Mouse (Mus musculus) hindbrain, postnatal 0 days (tissue): Measurements from ENCODE around the gene Grb10. TPM values are rescaled to one million over a fixed set of nuclear protein-coding genes. Genes with fewer than 3 reads are reported as not detected.

ENCODE experiments used
- ATAC-seq: fragments of 200-750 bp; cut with Nextera tagmentation; 2 replicates; pipeline ENCODE4 v1.8.0; 2017; ENCODE audit warnings: mild to moderate bottlenecking, moderate TSS enrichment, moderate library complexity
- DNase-seq: peaks from one replicate; pipeline ENCODE4 v3.0.0-alpha.2; 2015; ENCODE audit warnings: low spot score
- H3K27ac ChIP-seq: fragments of 300-500 bp; sonication (generic); 2 replicates; pipeline ENCODE4 v1.5.1; 2014; ENCODE audit warnings: mild to moderate bottlenecking
- H3K27me3 ChIP-seq: fragments of 300-500 bp; sonication (generic); 2 replicates; pipeline ENCODE4 v1.6.1; 2014; ENCODE audit warnings: low read length, mixed read lengths; ENCODE audit not compliant: insufficient read depth
- H3K36me3 ChIP-seq: fragments of 300-500 bp; sonication (generic); 2 replicates; pipeline ENCODE4 v1.6.1; 2014; ENCODE audit warnings: low read length, mixed read lengths; ENCODE audit not compliant: insufficient read depth
- H3K4me1 ChIP-seq: fragments of 300-500 bp; sonication (generic); 2 replicates; pipeline ENCODE4 v1.6.1; 2014; ENCODE audit warnings: antibody characterized with exemption, low read length, mixed read lengths; ENCODE audit not compliant: insufficient read depth
- H3K4me2 ChIP-seq: fragments of 300-500 bp; sonication (generic); 2 replicates; pipeline ENCODE4 v1.6.1; 2014; ENCODE audit warnings: low read depth, mild to moderate bottlenecking, low read length, moderate library complexity, mixed read lengths
- H3K4me3 ChIP-seq: fragments of 300-500 bp; sonication (generic); 2 replicates; pipeline ENCODE4 v1.5.1; 2014; ENCODE audit warnings: low read length
- H3K9ac ChIP-seq: fragments of 300-500 bp; sonication (generic); replicated peaks from 2 replicates; pipeline ENCODE4 v1.6.1; 2014; ENCODE audit warnings: mild to moderate bottlenecking, low read length, moderate library complexity, mixed read lengths
- H3K9me3 ChIP-seq: fragments of 300-500 bp; sonication (generic); 2 replicates; pipeline ENCODE4 v1.6.1; 2016; ENCODE audit warnings: low read length, mixed read lengths
- CTCF ChIP-seq: IDR thresholded peaks from 2 replicates; pipeline ENCODE4 v1.5.1; 2016; ENCODE audit warnings: antibody characterized with exemption, control low read depth, low read depth
- WGBS: fragments of 180-500 bp; shearing (Covaris S2); extraction: QIAGEN DNeasy Blood & Tissue Kit; methylation state at CpG from one replicate; pipeline ENCODE4 v1.1.7; 2014; 5-methylcytosine and 5-hydroxymethylcytosine counted together
- polyA plus RNA-seq: library from polyadenylated mRNA; unstranded; fragments of >200 nt; fragmentation: Nextera tagmentation; extraction: Ambion mirVana; gene quantifications from 2 replicates; pipeline ENCODE4 v1.2.1, GENCODE M21; 2015
- total RNA-seq: library from RNA; depleted of rRNA; stranded (reverse); fragments of >200 nt; gene quantifications from 2 replicates; pipeline ENCODE4 v1.2.3, GENCODE M21; 2014

Grb10 gene
- total and polyA plus RNA-seq, 2 experiments from 2014 or later: 48.7 to 111 TPM

- no peak for ATAC-seq
- Histone ChIP-seq H3K27ac (no peak overlapping the region), H3K4me1 (no peaks in the 10 kb centered on the region), H3K27me3 (no peaks in the 10 kb centered on the region), H3K9me3 (no peaks in the 10 kb centered on the region), H3K9ac (no peak overlapping the region), H3K36me3 (0 out of 2 replicates have a peak, but pooled peaks cover 4% of the 10 kb centered on the region), H3K4me3 (no peak overlapping the region), H3K4me2 (no peak overlapping the region)
- TF ChIP-seq CTCF: no peak
- DNase-seq: no peak
- 50% methylated on average over 6 of the region's 6 CpGs for WGBS
Observed at GRCm38 (mm10) chr11:11942320-11943217, 95.9 kb downstream of the Grb10 start.

GRCm38 (mm10) chr11:11940833-11941681 is 97.4 kb downstream of the Grb10 start:
- H3K9ac ChIP-seq: no peak overlapping the region
- ATAC-seq (no peak), DNase-seq (no peak)
- WGBS: 48% methylated on average over 5 of the region's 5 CpGs
- H3K9me3 ChIP-seq: no peaks in the 10 kb centered on the region
- peaks cover 10% of the 10 kb centered on the region for H3K36me3 ChIP-seq
- no peak overlapping the region for H3K4me2 ChIP-seq
- TF ChIP-seq CTCF: no peak
- H3K27me3 ChIP-seq: no peaks in the 10 kb centered on the region
- H3K27ac ChIP-seq: no peak overlapping the region
- no peaks in the 10 kb centered on the region for H3K4me1 ChIP-seq
- no peak overlapping the region for H3K4me3 ChIP-seq

GRCm38 (mm10) chr11:11939611-11940010 is 98.9 kb downstream of the Grb10 start:
- Histone ChIP-seq H3K4me3 (no peak overlapping the region), H3K9me3 (no peaks in the 10 kb centered on the region), H3K27me3 (no peaks in the 10 kb centered on the region), H3K9ac (no peak overlapping the region), H3K27ac (no peak overlapping the region), H3K4me2 (no peak overlapping the region), H3K4me1 (no peaks in the 10 kb centered on the region), H3K36me3 (peaks cover 16% of the 10 kb centered on the region)
- ATAC-seq (no peak), DNase-seq (no peak)
- WGBS: 74% methylated on average over 3 of the region's 3 CpGs
- no peak for TF ChIP-seq CTCF

GRCm38 (mm10) chr11:11938591-11938990 is 99.9 kb downstream of the Grb10 start:
- ATAC-seq (no peak), DNase-seq (no peak)
- H3K27me3 ChIP-seq: no peaks in the 10 kb centered on the region
- H3K9me3 ChIP-seq: no peaks in the 10 kb centered on the region
- H3K27ac ChIP-seq: no peak overlapping the region
- no peak overlapping the region for H3K4me3 ChIP-seq
- no peak overlapping the region for H3K9ac ChIP-seq
- WGBS: 93% methylated on average over 1 of the region's 1 CpGs
- H3K4me1 ChIP-seq: no peaks in the 10 kb centered on the region
- H3K36me3 ChIP-seq: peaks cover 16% of the 10 kb centered on the region
- no peak for TF ChIP-seq CTCF
- H3K4me2 ChIP-seq: no peak overlapping the region

GRCm38 (mm10) chr11:11937340-11938030 is 101.0 kb downstream of the Grb10 start:
- no peak for DNase-seq
- no peaks in the 10 kb centered on the region for H3K27me3 ChIP-seq
- no peak overlapping the region for H3K4me2 ChIP-seq
- WGBS: 88% methylated on average over 10 of the region's 10 CpGs
- no peak overlapping the region for H3K27ac ChIP-seq
- H3K36me3 ChIP-seq: peaks cover 21% of the 10 kb centered on the region
- TF ChIP-seq CTCF: no peak
- H3K9ac ChIP-seq: no peak overlapping the region
- ATAC-seq: no peak
- no peaks in the 10 kb centered on the region for H3K4me1 ChIP-seq
- H3K4me3 ChIP-seq: no peak overlapping the region
- H3K9me3 ChIP-seq: no peaks in the 10 kb centered on the region

GRCm38 (mm10) chr11:11934808-11935207 is 103.7 kb downstream of the Grb10 start:
- no peak for DNase-seq
- no peak overlapping the region for H3K9ac ChIP-seq
- H3K27ac ChIP-seq: no peak overlapping the region
- no peaks in the 10 kb centered on the region for H3K27me3 ChIP-seq
- 76% methylated on average over 8 of the region's 8 CpGs for WGBS
- H3K36me3 ChIP-seq: peaks cover 21% of the 10 kb centered on the region
- H3K4me3 ChIP-seq: no peak overlapping the region
- TF ChIP-seq CTCF: no peak
- ATAC-seq: no peak
- H3K9me3 ChIP-seq: no peaks in the 10 kb centered on the region
- H3K4me2 ChIP-seq: no peak overlapping the region
- H3K4me1 ChIP-seq: no peaks in the 10 kb centered on the region
